Mouse (Mus musculus) spleen, embryonic (tissue): ENCODE results near the gene Sumf2.
"Not testable (repeated sequence)": the region's sequence is repeated elsewhere in the genome, so short reads cannot be mapped to it uniquely, and the experiment has no call there.

Experiments used
- CTCF ChIA-PET: fragments of 350-600 bp; sonication (Branson Sonifier 250); formaldehyde crosslinking; loops from one replicate; lab custom pipeline; 2022; lab: Charles Lee

Gene Sumf2

DNA sequence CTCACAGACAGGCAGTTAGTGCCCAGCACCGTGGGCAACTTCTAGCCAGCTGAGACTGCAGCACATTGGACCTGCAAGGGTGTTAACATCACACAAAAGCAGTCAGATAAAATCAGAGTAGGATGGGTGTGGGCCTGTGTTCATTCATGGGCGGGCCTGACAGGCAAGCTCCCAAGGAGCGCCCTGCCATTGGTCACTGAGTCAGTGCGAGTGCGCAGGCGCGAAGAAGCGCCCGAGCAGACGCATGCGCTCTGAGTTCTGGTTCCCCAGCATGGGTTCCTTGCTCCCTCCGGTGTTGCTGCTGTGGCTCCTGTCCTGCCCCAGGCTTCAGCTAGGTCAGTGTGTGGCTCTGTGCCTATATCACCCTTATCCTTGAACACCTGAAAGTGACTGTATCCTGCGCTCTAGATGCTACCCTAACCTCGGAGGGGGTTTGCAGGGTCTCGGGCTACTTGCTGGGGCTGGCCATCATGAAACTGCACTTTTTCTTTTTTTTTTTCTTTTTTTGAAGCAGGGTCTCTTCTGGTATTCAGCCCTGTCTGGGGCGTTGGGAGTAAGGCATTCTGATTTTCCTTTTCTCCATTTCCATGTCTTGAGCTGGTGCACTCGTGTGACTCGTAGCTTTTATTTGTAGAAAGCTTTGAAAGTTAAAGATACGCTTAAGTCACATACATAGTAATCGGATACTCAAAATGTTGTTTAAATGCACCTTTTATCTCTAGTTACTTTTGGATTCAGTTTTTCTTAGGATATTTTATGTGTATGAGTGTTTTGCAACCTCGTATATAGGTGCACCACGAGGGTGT lies at the start of gene Sumf2:
TSS of gene Sumf2 (plus strand) at position 235 of the 806 bp plus-strand sequence.
- CTCF ChIA-PET: interaction anchor here (0.7 to 1.1 kb wide), 3 partner anchors 60 to 409 kb away, joined by 3 to 6 read pairs (median 3); partner anchors contain the start of gene Psph

- CTCF ChIA-PET: no interaction called here
Measured at GRCm38 (mm10) chr5:129844848-129845247, 1.9 kb upstream of the Sumf2 start.

- CTCF ChIA-PET: interaction anchor here (0.7 to 0.9 kb wide), 3 partner anchors 60 to 409 kb away, joined by 3 to 6 read pairs (median 3); partner anchors contain the start of genes Mmp17 and Psph
Measured at GRCm38 (mm10) chr5:129847558-129847820, 703 bp downstream of the Sumf2 start.

DNA sequence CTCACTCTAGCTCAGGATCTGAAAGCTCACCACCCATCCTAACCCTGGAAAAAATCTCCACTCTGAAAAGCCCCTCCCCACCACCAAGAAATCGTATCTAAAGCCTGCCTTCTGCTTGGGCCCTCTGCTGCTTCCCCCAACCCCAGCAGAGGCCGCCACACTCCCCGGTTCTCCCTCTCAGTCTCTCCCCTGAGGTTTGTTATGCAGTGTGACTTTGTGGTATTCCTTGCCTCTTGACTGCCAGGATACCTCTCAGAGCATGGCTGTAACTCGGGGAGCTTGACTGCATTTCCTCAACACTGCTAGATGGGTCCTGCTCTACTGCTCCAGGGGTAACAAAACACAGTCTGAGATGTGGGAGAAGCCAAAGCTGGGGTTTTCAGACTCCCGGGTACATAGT lies 8.4 kb downstream of the Sumf2 start:
- CTCF ChIA-PET: no interaction called here

- CTCF ChIA-PET: interaction anchor here (0.6 kb wide), 1 partner anchor 367 kb away, joined by 16 read pairs; no protein-coding TSS in a partner anchor
Measured at GRCm38 (mm10) chr5:129856414-129856813, 9.6 kb downstream of the Sumf2 start.

DNA sequence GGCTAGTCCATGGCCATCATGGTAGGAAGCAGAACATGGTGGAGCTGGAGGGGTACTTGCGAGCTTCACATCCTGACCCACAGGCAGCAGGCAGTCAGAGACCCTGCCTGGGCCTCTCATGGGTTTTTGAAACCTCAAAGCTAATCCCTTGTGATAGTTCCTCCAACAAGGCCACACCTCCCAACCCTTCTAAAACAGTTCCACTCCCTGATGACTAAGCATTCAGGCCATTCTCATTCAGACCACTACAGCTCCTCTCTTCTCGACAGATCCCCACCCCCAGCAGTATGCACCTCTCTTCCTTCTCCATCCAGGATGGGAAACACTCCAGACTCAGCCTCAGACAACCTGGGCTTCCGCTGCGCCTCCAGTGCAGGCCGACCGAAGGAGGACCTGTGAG lies 15.5 kb downstream of the Sumf2 start:
- CTCF ChIA-PET: no interaction called here

GRCm38 (mm10) chr5:129864467-129864866 lies 17.7 kb downstream of the Sumf2 start:
- CTCF ChIA-PET: no interaction called here

- CTCF ChIA-PET: interaction anchor here (1.0 kb wide), 1 partner anchor 22 kb away, joined by 5 read pairs; the partner anchor contains the start of gene Chchd2
Measured at GRCm38 (mm10) chr5:129865841-129866240, 19.1 kb downstream of the Sumf2 start.

DNA sequence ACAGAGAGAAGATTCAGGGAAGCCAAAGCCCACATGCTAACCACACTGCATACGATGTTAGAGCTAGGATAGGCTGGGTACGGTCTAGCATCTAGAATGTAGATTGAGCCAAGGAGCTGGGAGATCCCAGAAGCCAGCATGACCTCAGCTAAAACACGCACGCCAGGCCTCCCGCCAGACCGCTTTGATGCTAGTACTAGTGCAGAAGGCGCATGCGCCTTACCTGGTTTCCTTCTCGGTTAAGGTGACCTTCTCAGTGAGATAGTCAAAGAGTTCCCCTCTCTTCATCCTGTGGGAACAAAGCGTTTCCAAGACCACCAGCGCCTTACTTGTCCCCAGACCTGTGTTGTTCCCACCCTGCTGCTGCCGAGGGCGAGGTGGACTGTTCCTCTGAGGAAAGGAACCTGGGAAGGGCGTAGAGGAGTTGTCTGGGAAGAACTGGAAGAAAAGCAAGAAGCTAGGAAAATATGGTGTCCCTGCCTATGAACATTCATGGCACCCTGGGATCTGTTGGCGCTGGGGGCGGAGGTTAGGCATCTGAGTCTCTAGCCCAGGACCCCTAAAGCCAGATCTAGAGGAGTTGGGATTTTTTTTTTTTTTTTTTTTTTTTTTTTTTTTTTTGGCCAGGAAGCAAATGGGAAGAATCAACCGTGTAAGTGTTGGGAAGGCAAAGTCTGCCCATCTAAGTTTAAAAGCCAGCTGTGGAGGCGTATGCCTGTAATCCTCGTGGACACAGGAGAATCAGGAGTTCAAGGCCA lies 22.6 kb downstream of the Sumf2 start:
- CTCF ChIA-PET: no interaction called here

- CTCF ChIA-PET: no interaction called here
Measured at GRCm38 (mm10) chr5:129871238-129871637, 24.5 kb downstream of the Sumf2 start.

DNA sequence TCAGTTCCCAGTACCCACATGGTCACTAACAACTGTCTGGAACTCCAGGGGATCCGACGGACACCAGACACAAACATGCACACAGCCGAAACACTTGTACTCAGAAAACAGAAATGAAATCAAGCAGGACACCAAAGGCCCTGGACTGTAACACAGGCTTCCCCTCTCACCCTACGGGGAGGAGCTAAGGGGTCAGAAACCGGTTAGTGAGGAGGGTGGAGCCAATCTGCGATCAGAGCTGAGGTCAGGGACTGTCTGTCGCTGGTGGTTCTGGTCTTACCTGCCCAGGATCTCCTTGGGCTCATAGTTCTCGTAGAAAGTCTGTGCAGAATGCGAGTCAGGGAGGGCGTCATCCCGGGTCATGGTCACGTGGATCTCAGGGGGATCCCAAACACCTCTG lies 27.2 kb downstream of the Sumf2 start:
- CTCF ChIA-PET: no interaction called here

DNA sequence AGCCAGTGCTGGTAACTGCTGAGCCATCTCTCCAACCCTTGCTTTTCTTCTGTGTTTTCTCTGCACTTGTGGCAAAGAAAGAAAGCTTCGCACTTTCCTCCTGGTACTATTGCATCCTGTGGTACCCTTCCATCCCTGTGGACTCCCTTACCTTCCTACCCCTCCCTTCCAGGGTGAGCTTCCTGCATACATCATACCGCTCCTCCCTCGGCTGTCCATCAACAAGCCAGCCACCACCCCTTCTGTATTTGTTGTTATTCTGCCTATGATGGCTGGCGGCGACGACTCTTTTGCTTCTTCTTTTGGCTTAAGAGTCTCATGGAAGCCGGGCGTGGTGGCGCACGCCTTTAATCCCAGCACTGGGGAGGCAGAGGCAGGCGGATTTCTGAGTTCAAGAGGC lies 28.3 kb downstream of the Sumf2 start:
- CTCF ChIA-PET: no interaction called here

DNA sequence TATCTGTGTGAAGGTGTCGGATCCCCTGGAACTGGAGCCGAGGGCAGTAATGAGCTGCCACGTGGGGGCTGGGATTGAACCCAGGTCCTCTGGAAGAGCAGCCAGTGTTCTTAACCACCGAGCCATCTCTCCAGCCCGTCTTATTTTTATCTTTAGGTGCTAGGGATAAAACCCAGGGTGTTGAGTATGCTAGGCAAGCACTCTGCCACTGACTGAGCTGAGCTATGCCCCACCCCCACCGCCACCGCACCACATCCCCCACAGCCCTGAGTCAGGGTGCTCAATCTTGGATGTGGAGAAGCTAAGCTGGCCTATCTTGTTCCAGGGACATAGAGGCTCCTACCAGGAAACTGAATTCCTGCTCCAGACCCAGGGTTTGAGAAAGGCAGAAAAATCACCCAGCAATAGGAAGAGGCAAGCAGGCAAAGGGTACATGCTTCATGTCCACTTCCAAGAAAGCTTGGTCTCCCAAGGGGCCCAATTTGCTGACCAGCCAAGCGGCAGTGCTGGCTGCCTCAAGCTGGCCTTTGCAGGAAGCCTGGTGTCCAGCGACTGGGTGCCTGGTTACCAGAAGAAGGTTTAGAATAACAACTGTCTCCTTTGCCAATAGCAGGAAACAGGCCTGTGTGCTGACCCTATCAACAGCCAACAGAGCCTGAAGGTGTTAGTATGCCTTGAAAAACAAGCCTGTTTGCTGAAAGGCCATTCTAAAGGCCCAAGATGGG lies 31.1 kb downstream of the Sumf2 start:
- CTCF ChIA-PET: no interaction called here

- CTCF ChIA-PET: no interaction called here
Measured at GRCm38 (mm10) chr5:129878946-129879345, 32.2 kb downstream of the Sumf2 start.

DNA sequence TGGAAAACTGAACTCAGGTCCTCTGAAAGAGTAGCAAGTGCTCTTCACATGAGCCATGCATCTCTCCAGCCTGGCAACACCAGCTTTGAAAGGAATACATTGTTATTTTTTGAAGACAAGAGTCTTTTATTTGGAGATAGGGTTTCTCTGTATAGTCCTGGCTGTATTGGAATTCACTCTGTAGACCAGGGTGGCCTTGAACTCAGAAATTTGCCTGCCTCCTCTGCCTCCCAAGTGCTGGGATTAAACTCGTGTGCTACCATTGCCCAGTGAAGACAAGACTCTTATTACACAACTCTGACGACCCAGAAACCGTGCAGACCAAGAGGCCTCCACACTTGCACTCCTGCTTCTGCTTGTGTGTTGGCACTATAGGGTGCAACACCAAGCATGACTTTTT lies 33.1 kb downstream of the Sumf2 start:
- CTCF ChIA-PET: no interaction called here

DNA sequence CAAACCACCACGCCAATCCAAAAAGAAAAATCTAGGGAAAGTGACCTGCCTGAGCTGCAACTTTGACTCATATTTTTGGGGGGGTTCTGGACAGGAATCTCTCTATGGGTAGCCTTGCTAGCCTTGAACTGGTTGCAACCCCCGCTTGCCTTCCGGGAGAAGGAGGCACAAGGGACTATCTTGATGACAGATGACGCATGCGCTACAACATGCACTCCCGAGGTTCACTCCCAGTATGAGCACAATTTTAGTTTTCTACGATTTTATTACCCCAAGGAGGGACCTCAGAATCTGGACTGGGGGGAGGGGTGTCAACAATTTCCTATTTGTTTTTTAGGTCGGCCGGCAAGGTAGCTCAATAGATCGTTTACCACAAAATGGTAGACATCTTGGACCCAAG lies 39.5 kb downstream of the Sumf2 start:
- CTCF ChIA-PET: no interaction called here

GRCm38 (mm10) chr5:129886911-129887636 lies 40.3 kb downstream of the Sumf2 start, which contains the start of gene Chchd2:
Gene Chchd2 (minus strand): TSS chr5:129887470.
- CTCF ChIA-PET: interaction anchor here (0.9 kb wide), 1 partner anchor 21 kb away, joined by 5 read pairs; no protein-coding TSS in a partner anchor

GRCm38 (mm10) chr5:129890390-129890789 lies 43.6 kb downstream of the Sumf2 start:
- CTCF ChIA-PET: not testable (repeated sequence)

- CTCF ChIA-PET: interaction anchor here (0.7 kb wide), 1 partner anchor 42 kb away, joined by 3 read pairs; no protein-coding TSS in a partner anchor
Measured at GRCm38 (mm10) chr5:129895198-129896088, 48.7 kb downstream of the Sumf2 start, which contains the start of gene Zbed5. Gene Zbed5 (plus strand): TSS chr5:129895723.

- CTCF ChIA-PET: no interaction called here
Measured at GRCm38 (mm10) chr5:129898449-129898848, 51.7 kb downstream of the Sumf2 start, which contains the start of gene Phkg1. Gene Phkg1 (minus strand): TSS chr5:129898549.
